Mouse (Mus musculus) spleen, adult 2 months (tissue): Measurements from ENCODE around the gene Prkab2.

Experiments
- CTCF ChIP-seq: fragments of 200-500 bp; IDR thresholded peaks from 2 replicates; pipeline ENCODE4 v1.5.1; 2011; ENCODE audit warnings: mild to moderate bottlenecking, inconsistent platforms; ENCODE audit not compliant: insufficient read depth, insufficient read length, insufficient replicate concordance; ENCODE audit errors: extremely low read depth
- POLR2A ChIP-seq: fragments of 200-500 bp; IDR thresholded peaks from 2 replicates; pipeline ENCODE4 v1.6.1; 2011; ENCODE audit warnings: low read depth, low read length, inconsistent platforms

GRCm38 (mm10) chr3:97686372-97687117 is 28.6 kb downstream of the Prkab2 start:
- no peak for TF ChIP-seq CTCF
- no peak for TF ChIP-seq POLR2A
